Mouse (Mus musculus) urinary bladder, adult 18-20 months (tissue): ENCODE data around the gene Cd2.

Experiments used
- DNase-seq, 2 experiments: peaks; one replicate each; pipeline ENCODE4 v3.0.0; 2022; ENCODE audit warnings: low spot score in 2 of 2, mixed read lengths in 2 of 2

Gene Cd2

GRCm38 (mm10) chr3:101293571-101294135 lies 5.9 kb upstream of the Cd2 start:
- peak in 1 of 2 experiments; percentile 38 for DNase-seq

- DNase-seq = no peak
These were observed 4.9 kb upstream of the Cd2 start for GRCm38 (mm10) chr3:101292611-101293010.

GRCm38 (mm10) chr3:101290587-101291520 lies 3.1 kb upstream of the Cd2 start:
- no peak for DNase-seq

- no peak for DNase-seq
These were observed 2.3 kb upstream of the Cd2 start for GRCm38 (mm10) chr3:101290036-101290435.

- DNase-seq = no peak
These were observed 1.7 kb upstream of the Cd2 start for GRCm38 (mm10) chr3:101289406-101289805.

GRCm38 (mm10) chr3:101286336-101287325 lies 1.1 kb downstream of the Cd2 start:
- DNase-seq = no peak

GRCm38 (mm10) chr3:101285851-101286250 lies 1.9 kb downstream of the Cd2 start:
- no peak for DNase-seq

GRCm38 (mm10) chr3:101285021-101285615 lies 2.6 kb downstream of the Cd2 start:
- DNase-seq = no peak

GRCm38 (mm10) chr3:101283869-101284706 lies 3.7 kb downstream of the Cd2 start:
- DNase-seq = no peak

- DNase-seq = no peak
These were observed 4.3 kb downstream of the Cd2 start for GRCm38 (mm10) chr3:101283441-101283840.

- no peak for DNase-seq
These were observed 5.1 kb downstream of the Cd2 start for GRCm38 (mm10) chr3:101282556-101283180.

GRCm38 (mm10) chr3:101281841-101282240 lies 5.9 kb downstream of the Cd2 start:
- DNase-seq = no peak

- peak; percentile 24 to 65 for DNase-seq
These were observed 7.1 kb downstream of the Cd2 start for GRCm38 (mm10) chr3:101280348-101281311.

GRCm38 (mm10) chr3:101279561-101279960 lies 8.2 kb downstream of the Cd2 start:
- DNase-seq = no peak

GRCm38 (mm10) chr3:101278396-101278795 lies 9.3 kb downstream of the Cd2 start:
- DNase-seq = no peak

GRCm38 (mm10) chr3:101277830-101278229 lies 9.9 kb downstream of the Cd2 start:
- no peak for DNase-seq

GRCm38 (mm10) chr3:101276501-101277320 lies 11.0 kb downstream of the Cd2 start:
- DNase-seq = no peak
